Mouse (Mus musculus): ENCODE results near the gene Ddx31.

GRCm38 (mm10) chr2:28882826-28883485, 42.8 kb downstream of the Ddx31 start:
- no peak for TF ChIP-seq CTCF (conservative IDR thresholded peaks at IDR 0.05; ENCODE audit: insufficient read depth, insufficient read length, low read depth, low read length)
- no peak for TF ChIP-seq POLR2A (IDR thresholded peaks at IDR 0.05; ENCODE audit: low read depth, low read length)

Data from kidney, adult 2 months (tissue).